Comparison of ENCODE assay signal across 12 mouse cellular contexts in the genomic region with DNA sequence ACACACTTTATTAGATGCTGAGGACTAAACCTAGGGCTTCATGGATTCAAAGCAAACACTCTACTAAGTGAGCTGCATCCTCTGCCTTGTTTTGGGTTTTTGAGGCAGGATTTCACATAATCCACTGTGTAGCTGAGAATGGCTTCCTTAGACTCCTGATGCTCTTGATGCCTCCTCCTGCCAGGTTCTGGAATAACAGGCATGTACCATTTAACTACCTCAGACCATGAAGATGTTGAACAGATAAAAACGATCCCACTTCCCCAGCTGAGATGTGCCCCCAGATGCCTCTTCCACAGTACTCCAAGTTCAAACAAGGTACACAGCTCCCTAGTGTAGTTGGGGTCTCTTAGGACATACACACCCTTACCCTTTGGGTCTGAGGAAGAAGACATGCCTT.
"Had no signal": no experiment of that assay in that cellular context is flagged by ENCODE, and none has a peak within 500 bp of the region (broad histone marks: within the 10 kb centered on the region; RNA-seq: fewer than 3 reads in every experiment).

No protein-coding gene starts in this region.

- H3K9me3 ChIP-seq: limb, embryonic 13.5 days; liver, embryonic 15.5 days; midbrain, embryonic 15.5 days; neural tube, embryonic 13.5 days had no signal

- H3K9ac ChIP-seq: limb, embryonic 13.5 days; liver, embryonic 15.5 days; lung, embryonic 14.5 days; midbrain, embryonic 15.5 days; neural tube, embryonic 13.5 days had no signal

- H3K4me3 ChIP-seq: limb, embryonic 13.5 days; liver, embryonic 15.5 days; midbrain, embryonic 15.5 days; neural tube, embryonic 13.5 days had no signal

- H3K4me2 ChIP-seq: limb, embryonic 13.5 days; liver, embryonic 15.5 days; lung, embryonic 14.5 days; midbrain, embryonic 15.5 days; neural tube, embryonic 13.5 days had no signal

- DNase-seq: kidney, adult 11 months; kidney, postnatal 14 days; left cerebral cortex, postnatal 4 days; lung, embryonic 14.5 days; retina, postnatal 1 day; right cerebral cortex, postnatal 4 days; thymus, postnatal 4 days had no signal

- H3K27ac ChIP-seq: limb, embryonic 13.5 days; midbrain, embryonic 15.5 days; neural tube, embryonic 13.5 days; stomach, postnatal 0 days had no signal

- H3K4me1 ChIP-seq: limb, embryonic 13.5 days had no signal

- H3K36me3 ChIP-seq: limb, embryonic 13.5 days; liver, embryonic 15.5 days; midbrain, embryonic 15.5 days; neural tube, embryonic 13.5 days had no signal

- ATAC-seq: midbrain, embryonic 15.5 days had no signal
